Mouse (Mus musculus) CH12.LX (cell line): ENCODE measurements at regions not wholly inside any gene's neighbourhood (a gene's known extent, or its start where the extent isn't known, plus 50 kb on each side); places are given as distances from the start of the nearest gene placed in this dataset.

Experiments used
- DNase-seq: peaks from one replicate; pipeline ENCODE4 v3.0.0-alpha.2; 2013; ENCODE audit errors: extremely low read depth
- H3K27ac ChIP-seq: 2 replicates; pipeline ENCODE4 v1.5.1; 2012; ENCODE audit warnings: low read depth, mild to moderate bottlenecking, control low read depth, moderate library complexity; ENCODE audit not compliant: insufficient read depth
- H3K27me3 ChIP-seq: replicated peaks from 2 replicates; pipeline ENCODE3; 2012; ENCODE audit warnings: inconsistent platforms
- H3K36me3 ChIP-seq, 2 experiments: replicated peaks in 1 of 2; 2 replicates each; pipeline versions ENCODE3 to v1.6.1; 2012; ENCODE audit warnings: inconsistent platforms in 1 of 2, low read length in 1 of 2, mild to moderate bottlenecking in 1 of 2, mixed read lengths in 1 of 2, moderate library complexity in 1 of 2; ENCODE audit not compliant: control insufficient read depth in 1 of 2, insufficient read depth in 1 of 2
- H3K4me1 ChIP-seq, 2 experiments: 2 replicates each; pipeline ENCODE4 v1.6.1; 2012; ENCODE audit warnings: inconsistent platforms in 1 of 2, moderate library complexity in 1 of 2; ENCODE audit not compliant: insufficient read depth in 2 of 2, control insufficient read depth in 1 of 2
- H3K4me2 ChIP-seq: 2 replicates; pipeline ENCODE4 v1.6.1; 2012; ENCODE audit warnings: low read depth, mild to moderate bottlenecking, control low read depth; ENCODE audit not compliant: poor library complexity, insufficient read depth, severe bottlenecking
- H3K4me3 ChIP-seq, 3 experiments: fragments of 150-350 bp in 1 of 3; sonication (generic) in 1 of 3; replicated peaks in 1 of 3; 2 replicates each; pipeline versions ENCODE3 to v1.5.1; 2011 to 2012; ENCODE audit warnings: low read depth in 2 of 3, low read length in 2 of 3, mild to moderate bottlenecking in 2 of 3, moderate library complexity in 2 of 3, control low read depth in 1 of 3, improper control_type of control experiment in 1 of 3, inconsistent platforms in 1 of 3, mixed read lengths in 1 of 3; ENCODE audit not compliant: poor library complexity in 1 of 3
- H3K79me2 ChIP-seq: replicated peaks from 2 replicates; pipeline ENCODE4 v1.6.1; 2012; ENCODE audit warnings: mild to moderate bottlenecking, moderate library complexity; ENCODE audit not compliant: control insufficient read depth, poor library complexity, insufficient read depth, severe bottlenecking; ENCODE audit errors: extremely low read depth
- H3K9ac ChIP-seq: 2 replicates; pipeline ENCODE4 v1.6.1; 2012; ENCODE audit warnings: low read depth, mild to moderate bottlenecking, control low read depth, moderate library complexity; ENCODE audit not compliant: insufficient read depth
- H3K9me3 ChIP-seq: replicated peaks from 2 replicates; pipeline ENCODE3; 2012; ENCODE audit warnings: low read length, inconsistent platforms, mixed read lengths
- CHD1 ChIP-seq: IDR thresholded peaks from 2 replicates; pipeline ENCODE4 v1.6.1; 2012; ENCODE audit warnings: low read depth, low read length, improper control_type of control experiment, inconsistent platforms
- CTCF ChIP-seq, 2 experiments: IDR thresholded peaks in 1 of 2; conservative IDR thresholded peaks in 1 of 2; 2 replicates each; pipeline ENCODE4 v1.5.1; 2011 to 2012; ENCODE audit warnings: low read depth in 2 of 2, low read length in 2 of 2, improper control_type of control experiment in 1 of 2, inconsistent platforms in 1 of 2, mild to moderate bottlenecking in 1 of 2, moderate library complexity in 1 of 2
- E2F4 ChIP-seq: IDR thresholded peaks from 2 replicates; pipeline ENCODE4 v1.6.1; 2011; ENCODE audit warnings: low read depth, low read length, improper control_type of control experiment; ENCODE audit not compliant: insufficient replicate concordance
- ETS1 ChIP-seq: conservative IDR thresholded peaks from 2 replicates; pipeline ENCODE4 v1.6.1; 2012; ENCODE audit warnings: low read depth, mild to moderate bottlenecking, inconsistent platforms, low read length, improper control_type of control experiment, moderate library complexity
- MAFK ChIP-seq: IDR thresholded peaks from 2 replicates; pipeline ENCODE4 v1.6.1; 2011; ENCODE audit warnings: low read length, improper control_type of control experiment; ENCODE audit not compliant: insufficient replicate concordance
- MYC ChIP-seq: IDR thresholded peaks from 2 replicates; pipeline ENCODE4 v1.6.1; 2011; ENCODE audit warnings: low read depth, mild to moderate bottlenecking, improper control_type of control experiment, low read length
- RCOR1 ChIP-seq: conservative IDR thresholded peaks from 2 replicates; pipeline ENCODE4 v1.6.1; 2012; ENCODE audit warnings: low read depth, mild to moderate bottlenecking, inconsistent platforms, low read length, improper control_type of control experiment
- SIN3A ChIP-seq: IDR thresholded peaks from 2 replicates; pipeline ENCODE4 v1.6.1; 2012; ENCODE audit warnings: low read length, improper control_type of control experiment, inconsistent platforms
- SMC3 ChIP-seq: IDR thresholded peaks from 2 replicates; pipeline ENCODE4 v1.6.1; 2011; ENCODE audit warnings: low read depth, low read length, improper control_type of control experiment
- TBP ChIP-seq: conservative IDR thresholded peaks from 2 replicates; pipeline ENCODE4 v1.6.1; 2011; ENCODE audit warnings: low read depth, low read length, improper control_type of control experiment
- UBTF ChIP-seq: IDR thresholded peaks from 2 replicates; pipeline ENCODE4 v1.6.1; 2012; ENCODE audit warnings: low read depth, mild to moderate bottlenecking, inconsistent platforms, low read length, improper control_type of control experiment, moderate library complexity
- ZMIZ1 ChIP-seq: IDR thresholded peaks from 2 replicates; pipeline ENCODE4 v1.6.1; 2012; ENCODE audit warnings: low read depth, mild to moderate bottlenecking, inconsistent platforms, low read length, improper control_type of control experiment
- ZNF384 ChIP-seq: IDR thresholded peaks from 2 replicates; pipeline ENCODE4 v1.6.1; 2012; ENCODE audit warnings: low read depth, low read length, improper control_type of control experiment, inconsistent platforms
- dilution Hi-C: fragments of 300-500 bp; cut with MboI; formaldehyde crosslinking; loops from 2 replicates; pipeline ENCODE4 v1.14.3; 2020; ENCODE audit warnings: low sequenced_read_pairs; ENCODE audit not compliant: extremely low pct_unique_long_range_greater_than_20kb, extremely low pct_ligation_motif_present
- in situ Hi-C: fragments of 300-500 bp; cut with MboI; formaldehyde crosslinking; loops from 3 replicates; pipeline ENCODE4 v1.14.3; 2019; ENCODE audit warnings: low sequenced_read_pairs, low pct_ligation_motif_present, low pct_unique_long_range_greater_than_20kb, mixed read lengths

- Histone ChIP-seq H3K79me2 (no peaks in the 10 kb centered on the region), H3K4me3 (no peak overlapping the region), H3K4me1 (peaks cover 3 to 4% of the 10 kb centered on the region in 2 experiments; a peak in 2 of 4 replicates), H3K27ac (no peak overlapping the region), H3K36me3 (no peaks in the 10 kb centered on the region), H3K9ac (no peak overlapping the region), H3K27me3 (no peaks in the 10 kb centered on the region), H3K9me3 (no peaks in the 10 kb centered on the region), H3K4me2 (no peak overlapping the region)
- dilution Hi-C loops (no loop called here), in situ Hi-C loops (no loop called here)
- no peak for DNase-seq
- TF ChIP-seq ZMIZ1 (no peak), UBTF (no peak), TBP (no peak), SMC3 (no peak), SIN3A (no peak), CHD1 (no peak), E2F4 (no peak)
Measured at GRCm38 (mm10) chr1:57083540-57084083, 105.2 kb upstream of the Satb2 start.

- DNase-seq = no peak
- H3K9ac ChIP-seq = no peak overlapping the region
- H3K4me3 ChIP-seq = no peak overlapping the region
- no peaks in the 10 kb centered on the region for H3K36me3 ChIP-seq
- H3K27me3 ChIP-seq = no peaks in the 10 kb centered on the region
- H3K27ac ChIP-seq = no peak overlapping the region
- dilution Hi-C loops (no loop called here), in situ Hi-C loops (no loop called here)
- TF ChIP-seq CTCF (conservative IDR thresholded peaks at IDR 0.05 in 1 of 2, IDR thresholded peaks at IDR 0.05 in 1 of 2; ENCODE audit: low read depth in 2 of 2, low read length in 2 of 2) = peak in 1 of 2 experiments; percentile 30; a peak in 2 of 4 replicates
- TF ChIP-seq MAFK = peak; percentile 53; the same call in 1 of the 2 replicates
- no peak for TF ChIP-seq MYC
- no peaks in the 10 kb centered on the region for H3K9me3 ChIP-seq
- H3K4me1 ChIP-seq = peaks cover 0 to 3% of the 10 kb centered on the region in 2 experiments; a peak in 1 of 4 replicates
- H3K4me2 ChIP-seq = no peak overlapping the region
- no peaks in the 10 kb centered on the region for H3K79me2 ChIP-seq
Measured at GRCm38 (mm10) chr1:57095361-57096247, 117.2 kb upstream of the Satb2 start.

- Histone ChIP-seq H3K4me3 (no peak overlapping the region), H3K4me2 (no peak overlapping the region), H3K4me1 (peaks cover 0 to 3% of the 10 kb centered on the region in 2 experiments; a peak in 1 of 4 replicates), H3K79me2 (no peaks in the 10 kb centered on the region), H3K9ac (no peak overlapping the region), H3K27ac (no peak overlapping the region), H3K36me3 (no peaks in the 10 kb centered on the region), H3K27me3 (no peaks in the 10 kb centered on the region), H3K9me3 (no peaks in the 10 kb centered on the region)
- dilution Hi-C loops (no loop called here), in situ Hi-C loops (no loop called here)
- DNase-seq = no peak
- no peak for TF ChIP-seq ZNF384
- no peak for TF ChIP-seq ETS1
- TF ChIP-seq TBP = no peak
- no peak for TF ChIP-seq RCOR1
Measured at GRCm38 (mm10) chr1:57096248-57096600, 117.8 kb upstream of the Satb2 start.
